Mouse (Mus musculus) adipocyte (in vitro differentiated cells): ENCODE data around the gene Wdr66.
A peak's percentile ranks its signal among the peaks of the same experiment; 100 is the strongest.

Source experiments
- DNase-seq: peaks from one replicate; pipeline ENCODE4 v3.0.0-alpha.2; 2016; ENCODE audit warnings: low spot score

Gene Wdr66

GRCm38 (mm10) chr5:123357253-123357652, 105.4 kb downstream of the Wdr66 start:
- no peak for DNase-seq

DNA sequence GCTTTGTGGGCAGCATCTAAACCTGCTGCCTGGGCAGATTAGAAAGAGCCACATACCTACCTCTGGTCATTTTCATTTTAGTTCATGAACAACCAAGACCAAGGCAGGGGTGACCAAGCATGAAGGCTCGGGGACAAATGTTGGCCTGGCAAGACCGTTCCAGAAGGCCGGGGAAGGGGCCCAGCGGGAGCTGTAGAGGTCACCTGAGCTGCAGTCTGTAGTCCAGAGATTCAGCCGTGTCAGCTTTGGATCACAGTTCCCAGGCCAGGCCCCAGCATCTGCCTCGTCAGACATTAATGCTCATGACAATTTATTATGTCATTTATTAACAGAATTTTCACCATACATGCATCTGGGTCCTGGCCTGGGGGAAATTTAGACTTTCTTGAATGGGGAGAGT, 107.5 kb downstream of the Wdr66 start:
- DNase-seq = no peak

DNA sequence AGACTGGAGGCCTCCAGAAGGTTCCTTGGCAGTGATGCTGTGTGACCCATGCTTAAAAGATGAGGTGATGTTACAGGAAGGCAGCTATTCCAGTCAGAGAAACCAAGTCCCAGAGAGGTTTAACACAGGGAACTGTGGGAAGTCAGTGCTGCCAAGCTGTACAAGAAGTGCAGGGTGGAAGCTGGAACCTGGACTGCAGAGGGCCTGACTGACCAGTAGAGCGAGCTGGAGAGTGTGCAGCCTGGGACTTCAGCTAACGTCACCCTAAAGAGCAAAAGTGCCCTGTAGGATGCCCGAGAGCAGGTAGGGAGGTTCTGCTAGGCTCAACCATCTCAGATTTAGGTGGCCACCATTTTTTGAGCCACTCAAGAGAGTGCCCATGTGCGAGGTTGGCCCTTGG, 111.0 kb downstream of the Wdr66 start:
- no peak for DNase-seq

DNA sequence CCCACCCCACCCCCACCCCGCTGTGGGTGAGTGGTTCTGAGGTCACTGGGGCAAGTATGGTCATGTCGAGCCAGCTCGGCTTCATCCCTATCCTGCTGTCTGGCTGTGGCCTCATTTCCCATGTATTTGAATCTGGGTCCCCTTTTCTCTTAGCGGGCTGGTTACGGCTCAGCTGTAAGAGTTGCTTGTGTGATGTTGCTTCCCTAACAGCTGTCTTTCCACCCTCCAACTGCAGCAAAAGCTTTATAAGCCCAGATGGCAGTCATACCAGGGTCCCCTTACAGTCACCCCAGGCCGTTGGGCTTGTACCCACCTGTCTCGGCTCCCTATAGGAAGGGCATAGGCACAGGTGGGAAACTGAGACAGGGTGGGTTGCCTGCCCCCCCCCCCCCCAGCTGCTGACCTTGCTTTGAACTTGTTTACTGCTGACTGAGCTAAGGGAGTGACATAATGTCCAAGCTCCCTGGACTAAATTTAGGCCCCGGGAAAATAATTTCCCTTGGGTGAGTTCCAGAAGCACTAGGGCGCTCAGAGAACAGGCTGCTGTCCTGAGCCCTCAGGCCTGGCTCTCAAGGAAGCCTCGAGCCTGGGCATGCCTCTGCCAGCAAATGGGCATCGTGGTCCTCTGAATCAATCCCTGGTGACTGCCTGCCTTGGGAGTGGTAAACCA, 112.5 kb downstream of the Wdr66 start:
- DNase-seq = peak; percentile 90

DNA sequence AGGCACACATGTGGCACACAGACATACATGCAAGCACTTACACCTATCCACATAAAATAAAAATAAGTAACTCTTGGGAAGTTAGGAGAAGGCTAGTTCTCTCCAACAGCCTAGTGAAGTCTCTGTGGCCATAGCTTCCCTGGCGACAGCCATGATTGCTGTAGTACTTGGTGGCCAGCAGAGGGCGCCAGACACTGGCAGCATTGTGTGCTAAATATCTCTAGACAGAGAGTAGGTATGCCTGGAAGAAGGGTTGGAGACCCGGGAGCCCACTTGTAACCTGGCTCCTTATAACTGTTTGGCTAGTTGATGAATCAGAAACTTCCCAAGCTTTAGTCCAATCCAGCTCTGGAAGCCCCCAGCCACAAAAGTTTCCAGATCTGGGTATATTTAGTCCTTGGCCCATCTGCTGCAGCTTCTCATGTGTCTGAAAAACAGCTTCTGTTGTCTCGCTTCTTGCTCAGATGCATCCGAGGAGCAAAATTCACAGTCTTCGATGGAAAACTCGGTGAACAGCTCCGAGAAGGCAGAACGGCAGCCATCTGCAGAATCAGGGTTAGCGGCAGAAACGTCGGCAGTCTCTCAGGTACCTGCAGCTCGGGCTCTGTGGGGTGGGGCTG, 117.1 kb downstream of the Wdr66 start:
- DNase-seq = peak; percentile 70

DNA sequence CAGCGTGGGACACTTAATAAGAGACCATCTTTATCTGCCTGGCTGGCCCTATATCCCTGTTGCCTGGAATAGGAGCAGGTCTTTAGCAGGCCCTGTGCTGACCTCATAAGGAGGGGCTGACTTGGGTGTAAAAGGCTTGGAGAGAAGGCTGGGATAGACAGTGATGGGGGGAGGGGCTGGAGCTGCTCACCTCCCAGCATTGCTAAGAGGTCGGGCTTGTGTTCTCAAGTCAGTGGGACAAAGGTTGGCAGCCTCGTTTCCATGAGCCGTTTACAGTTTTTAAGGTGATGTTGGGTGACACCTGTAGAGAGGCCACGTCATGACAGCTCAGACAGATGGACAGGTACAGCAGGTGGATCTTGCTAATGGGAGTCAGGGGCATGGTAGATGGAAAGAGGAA, 118.1 kb downstream of the Wdr66 start:
- DNase-seq = no peak

- DNase-seq = no peak
Measured at GRCm38 (mm10) chr5:123375262-123375661, 123.4 kb downstream of the Wdr66 start.

GRCm38 (mm10) chr5:123375793-123376452, 124.0 kb downstream of the Wdr66 start:
- no peak for DNase-seq

- DNase-seq = peak; percentile 24
Measured at GRCm38 (mm10) chr5:123376569-123376968, 124.7 kb downstream of the Wdr66 start.
